Mouse (Mus musculus) hindbrain, embryonic 11.5 days (tissue): Measurements from ENCODE around the gene Nedd8. TPM values are rescaled to one million over a fixed set of nuclear protein-coding genes. Genes with fewer than 3 reads are reported as not detected.
A peak's percentile ranks its signal among the peaks of the same experiment; 100 is the strongest.

ENCODE experiments used
- ATAC-seq: fragments of 200-750 bp; cut with Nextera tagmentation; 2 replicates; pipeline ENCODE4 v1.8.0; 2017; ENCODE audit warnings: mild to moderate bottlenecking, moderate TSS enrichment, moderate library complexity; ENCODE audit not compliant: low FRiP score
- DNase-seq: peaks from one replicate; pipeline ENCODE4 v3.0.0-alpha.2; 2015; ENCODE audit warnings: low spot score
- H3K27ac ChIP-seq: fragments of 300-500 bp; sonication (generic); 2 replicates; pipeline ENCODE4 v1.5.1; 2014; ENCODE audit warnings: mild to moderate bottlenecking, low read depth, low read length
- H3K27me3 ChIP-seq: fragments of 300-500 bp; sonication (generic); 2 replicates; pipeline ENCODE4 v1.6.1; 2014; ENCODE audit warnings: mild to moderate bottlenecking, low read length, moderate library complexity, mixed read lengths; ENCODE audit not compliant: control insufficient read depth, insufficient read depth
- H3K36me3 ChIP-seq: fragments of 300-500 bp; sonication (generic); 2 replicates; pipeline ENCODE4 v1.6.1; 2014; ENCODE audit warnings: mild to moderate bottlenecking, low read length, moderate library complexity, mixed read lengths; ENCODE audit not compliant: control insufficient read depth, insufficient read depth
- H3K4me1 ChIP-seq: fragments of 300-500 bp; sonication (generic); replicated peaks from 2 replicates; pipeline ENCODE4 v1.6.1; 2014; ENCODE audit warnings: low read length, mixed read lengths; ENCODE audit not compliant: control insufficient read depth, insufficient read depth
- H3K4me2 ChIP-seq: fragments of 300-500 bp; sonication (generic); replicated peaks from 2 replicates; pipeline ENCODE4 v1.6.1; 2014; ENCODE audit warnings: mild to moderate bottlenecking, low read depth, low read length
- H3K4me3 ChIP-seq: fragments of 300-500 bp; sonication (generic); 2 replicates; pipeline ENCODE4 v1.5.1; 2014; ENCODE audit warnings: low read depth, low read length
- H3K9ac ChIP-seq: fragments of 300-500 bp; sonication (generic); 2 replicates; pipeline ENCODE4 v1.6.1; 2014; ENCODE audit warnings: low read depth, low read length
- H3K9me3 ChIP-seq: fragments of 300-500 bp; sonication (generic); 2 replicates; pipeline ENCODE4 v1.6.1; 2016; ENCODE audit warnings: low read length; ENCODE audit not compliant: control insufficient read depth
- WGBS: fragments of 180-500 bp; shearing (Covaris S2); extraction: QIAGEN DNeasy Blood & Tissue Kit; methylation state at CpG from one replicate; pipeline ENCODE4 v1.1.7; 2014; 5-methylcytosine and 5-hydroxymethylcytosine counted together
- polyA plus RNA-seq: library from polyadenylated mRNA; unstranded; fragments of >200 nt; fragmentation: Nextera tagmentation; extraction: Ambion mirVana; gene quantifications from 2 replicates; pipeline ENCODE4 v1.2.1, GENCODE M21; 2014

The Nedd8 gene
- polyA plus RNA-seq, result 596 and 597 TPM in 2 replicates

DNA sequence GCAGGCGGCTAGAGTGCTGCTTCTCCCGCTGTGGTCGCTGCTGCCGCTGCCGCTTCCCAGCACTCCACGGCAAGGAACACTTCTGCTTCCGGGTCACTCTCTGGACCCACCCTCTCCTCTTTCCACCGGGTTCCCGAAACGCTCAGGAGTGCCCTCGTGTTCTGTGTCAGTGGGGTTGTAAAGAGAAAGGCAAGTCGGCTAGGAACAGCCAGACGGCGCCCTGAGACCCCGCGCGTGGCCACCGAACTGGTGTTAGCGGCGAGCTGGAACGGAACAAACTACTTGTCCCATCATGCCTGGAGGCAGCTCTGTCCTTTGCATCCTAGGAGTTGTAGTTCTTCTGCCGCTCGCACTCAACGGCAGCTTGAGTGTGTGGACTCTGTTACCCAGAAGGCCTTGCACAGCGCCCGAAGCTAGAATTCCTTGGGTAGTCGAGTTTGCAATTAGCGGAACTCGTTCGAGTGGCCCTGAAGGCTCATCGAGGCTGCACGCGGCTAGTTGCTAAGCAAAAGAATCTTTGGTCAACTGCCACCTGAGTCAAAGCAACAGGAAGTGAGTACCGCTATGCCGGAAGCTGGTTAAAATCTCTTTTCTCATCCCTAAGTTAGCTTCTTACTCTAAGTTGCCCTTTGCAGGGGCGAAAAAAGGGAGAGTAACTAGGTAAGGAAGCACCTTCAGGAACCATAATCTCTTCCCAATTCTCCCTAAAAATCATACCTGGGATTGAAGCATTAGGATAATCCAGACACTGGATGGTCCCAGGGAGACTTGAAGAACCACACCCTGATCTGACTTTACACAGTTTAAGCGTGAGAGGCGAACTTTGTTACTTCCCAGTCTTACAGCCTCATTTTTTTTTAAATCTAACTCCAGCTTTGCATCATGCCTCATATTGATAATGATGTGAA, at the start of gene Nedd8, which contains the start of gene Gmpr2:
Gene Nedd8 (minus strand): TSS at position 292 of the 908 bp plus-strand sequence.
Gene Gmpr2 (plus strand): TSS at position 109 of the 908 bp plus-strand sequence.
- H3K4me2 ChIP-seq, result peak within 1 kb of the TSS; percentile 90
- H3K9ac ChIP-seq, result peak within 1 kb of the TSS; percentile 71
- under 1% methylated on average over 38 of the region's 38 CpGs for WGBS
- H3K27ac ChIP-seq, result peak within 1 kb of the TSS; percentile 82
- ATAC-seq (peak; percentile 98), DNase-seq (peak; percentile 87)
- H3K27me3 ChIP-seq, result no peaks in the 10 kb centered on the region
- no peaks in the 10 kb centered on the region for H3K9me3 ChIP-seq
- peaks cover 3% of the 10 kb centered on the region; the same call in 1 of the 2 replicates for H3K36me3 ChIP-seq
- H3K4me3 ChIP-seq, result peak within 1 kb of the TSS; percentile 75
- peaks cover 6% of the 10 kb centered on the region; the same call in 1 of the 2 replicates for H3K4me1 ChIP-seq

- Histone ChIP-seq H3K4me3 (peak overlapping the region; percentile 64; the same call in 1 of the 2 replicates), H3K36me3 (0 out of 2 replicates have a peak, but pooled peaks cover 2% of the 10 kb centered on the region), H3K4me1 (no peaks in the 10 kb centered on the region), H3K27ac (no peak overlapping the region), H3K9ac (no peak overlapping the region), H3K9me3 (no peaks in the 10 kb centered on the region), H3K4me2 (peak overlapping the region; percentile 68; the same call in 1 of the 2 replicates), H3K27me3 (no peaks in the 10 kb centered on the region)
- no peak for ATAC-seq
- no peak for DNase-seq
- 71% methylated on average over 6 of the region's 6 CpGs for WGBS
Measured at GRCm38 (mm10) chr14:55721076-55721475, 49.2 kb upstream of the Nedd8 start.

DNA sequence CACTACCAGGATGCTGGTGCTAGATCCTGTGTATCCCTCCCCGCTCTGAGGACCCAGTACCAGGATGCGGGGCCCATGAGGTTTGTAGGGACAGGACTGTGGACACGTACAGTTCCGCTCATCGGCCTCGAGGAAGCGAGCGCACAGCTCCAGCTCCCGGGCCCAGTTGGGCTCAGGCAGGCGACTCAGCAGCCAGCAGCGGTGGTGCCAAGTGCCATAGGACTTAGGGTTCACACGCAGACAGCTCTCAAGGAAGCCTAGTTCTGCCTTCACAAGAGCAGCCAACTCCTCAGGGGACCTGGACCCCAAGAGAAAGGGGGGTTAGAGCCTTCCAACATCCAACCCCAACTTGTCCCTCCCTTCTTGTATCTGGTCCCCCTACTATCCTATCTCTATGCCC, 48.7 kb upstream of the Nedd8 start:
- Histone ChIP-seq H3K4me3 (no peak overlapping the region), H3K36me3 (0 out of 2 replicates have a peak, but pooled peaks cover 2% of the 10 kb centered on the region), H3K4me1 (no peaks in the 10 kb centered on the region), H3K27me3 (no peaks in the 10 kb centered on the region), H3K9me3 (no peaks in the 10 kb centered on the region), H3K4me2 (no peak overlapping the region), H3K27ac (no peak overlapping the region), H3K9ac (no peak overlapping the region)
- no peak for ATAC-seq
- no peak for DNase-seq
- WGBS, result 94% methylated on average over 12 of the region's 12 CpGs

DNA sequence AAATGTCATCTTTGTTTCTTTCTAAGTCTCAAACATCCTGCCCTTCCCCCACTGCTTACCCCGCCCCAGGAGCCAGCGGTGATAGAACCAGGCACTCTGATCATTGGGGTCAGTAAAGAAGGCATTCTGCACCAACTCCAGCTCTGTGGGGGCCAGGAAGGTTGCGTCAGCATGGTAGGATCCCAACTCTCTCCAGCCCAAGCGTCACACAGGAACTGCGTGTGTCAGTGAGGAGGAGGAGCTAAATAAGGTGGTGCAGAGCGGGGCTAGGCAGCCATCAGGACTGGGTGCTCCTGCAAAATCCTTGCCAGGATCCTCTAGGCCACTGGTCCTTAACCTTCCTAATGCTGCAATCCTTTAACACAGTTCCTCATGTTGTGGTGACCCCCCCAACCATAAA, 47.8 kb upstream of the Nedd8 start:
- H3K4me2 ChIP-seq, result no peak overlapping the region
- no peak overlapping the region for H3K4me3 ChIP-seq
- 93% methylated on average over 6 of the region's 6 CpGs for WGBS
- H3K9ac ChIP-seq, result no peak overlapping the region
- no peak overlapping the region for H3K27ac ChIP-seq
- no peaks in the 10 kb centered on the region for H3K27me3 ChIP-seq
- DNase-seq (no peak), ATAC-seq (no peak)
- no peaks in the 10 kb centered on the region for H3K9me3 ChIP-seq
- no peaks in the 10 kb centered on the region for H3K4me1 ChIP-seq
- H3K36me3 ChIP-seq, result 0 out of 2 replicates have a peak, but pooled peaks cover 2% of the 10 kb centered on the region

DNA sequence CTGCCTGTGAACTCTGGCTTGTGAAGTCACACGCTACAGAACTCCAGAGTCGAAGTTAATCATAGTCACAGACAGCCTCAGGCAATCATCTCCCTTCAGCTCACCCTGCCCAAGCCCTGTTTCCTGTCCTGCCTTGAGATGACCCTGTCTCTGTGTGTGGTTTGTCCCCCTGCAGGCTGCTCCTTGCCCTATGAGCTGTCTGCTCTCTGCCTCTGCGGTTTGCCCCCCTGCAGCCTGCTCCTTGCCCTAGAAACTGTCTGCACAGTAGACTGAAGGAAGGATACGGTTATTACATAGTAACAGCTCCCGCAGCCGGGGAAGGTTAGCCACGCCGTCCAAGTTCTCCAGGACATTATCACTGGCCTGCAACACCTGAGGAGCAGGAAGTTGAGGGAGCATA, 45.0 kb upstream of the Nedd8 start:
- H3K4me1 ChIP-seq, result no peaks in the 10 kb centered on the region
- DNase-seq (no peak), ATAC-seq (no peak)
- no peak overlapping the region for H3K4me2 ChIP-seq
- no peak overlapping the region for H3K4me3 ChIP-seq
- peaks cover 6% of the 10 kb centered on the region for H3K27me3 ChIP-seq
- 0 out of 2 replicates have a peak, but pooled peaks cover 2% of the 10 kb centered on the region for H3K36me3 ChIP-seq
- H3K9me3 ChIP-seq, result no peaks in the 10 kb centered on the region
- WGBS, result 74% methylated on average over 8 of the region's 8 CpGs
- H3K27ac ChIP-seq, result no peak overlapping the region
- H3K9ac ChIP-seq, result no peak overlapping the region

- peaks cover 6% of the 10 kb centered on the region for H3K27me3 ChIP-seq
- no peak overlapping the region for H3K27ac ChIP-seq
- no peaks in the 10 kb centered on the region for H3K4me1 ChIP-seq
- no peak for ATAC-seq
- DNase-seq, result no peak
- no peak overlapping the region for H3K4me2 ChIP-seq
- 0 out of 2 replicates have a peak, but pooled peaks cover 2% of the 10 kb centered on the region for H3K36me3 ChIP-seq
- 91% methylated on average over 6 of the region's 6 CpGs for WGBS
- H3K9ac ChIP-seq, result no peak overlapping the region
- no peaks in the 10 kb centered on the region for H3K9me3 ChIP-seq
- H3K4me3 ChIP-seq, result no peak overlapping the region
Measured at GRCm38 (mm10) chr14:55716271-55716670, 44.3 kb upstream of the Nedd8 start.

- ATAC-seq, result no peak
- Histone ChIP-seq H3K4me1 (no peaks in the 10 kb centered on the region), H3K9me3 (no peaks in the 10 kb centered on the region), H3K27me3 (peaks cover 8% of the 10 kb centered on the region), H3K4me3 (no peak overlapping the region), H3K4me2 (no peak overlapping the region), H3K27ac (no peak overlapping the region), H3K36me3 (0 out of 2 replicates have a peak, but pooled peaks cover 2% of the 10 kb centered on the region), H3K9ac (no peak overlapping the region)
- WGBS, result 45% methylated on average over 6 of the region's 6 CpGs
- DNase-seq, result no peak
Measured at GRCm38 (mm10) chr14:55714893-55715292, 43.0 kb upstream of the Nedd8 start.

GRCm38 (mm10) chr14:55713729-55714122, 41.8 kb upstream of the Nedd8 start, which contains the start of gene Tgm1:
Tgm1 (minus strand) TSS chr14:55713926.
- WGBS, result 31% methylated on average over 4 of the region's 4 CpGs
- peaks cover 8% of the 10 kb centered on the region for H3K27me3 ChIP-seq
- H3K9me3 ChIP-seq, result no peaks in the 10 kb centered on the region
- no peak for DNase-seq
- H3K9ac ChIP-seq, result no peak within 1 kb of the TSS
- no peak for ATAC-seq
- H3K27ac ChIP-seq, result no peak within 1 kb of the TSS
- H3K4me1 ChIP-seq, result no peaks in the 10 kb centered on the region
- H3K36me3 ChIP-seq, result no peaks in the 10 kb centered on the region
- no peak within 1 kb of the TSS for H3K4me3 ChIP-seq
- H3K4me2 ChIP-seq, result 0 out of 2 replicates have a peak within 1 kb of the TSS, but pooled peaks have one; percentile 7
